Mouse (Mus musculus) cerebellum, adult 9-11 months (tissue): ENCODE results near the gene Gm10273.
A peak's percentile ranks its signal among the peaks of the same experiment; 100 is the strongest.

Source experiments
- DNase-seq: peaks from one replicate; pipeline ENCODE4 v3.0.0; 2022

Gene Gm10273

GRCm38 (mm10) chr10:59403793-59404149 lies 8.3 kb downstream of the Gm10273 start:
- no peak for DNase-seq

DNA sequence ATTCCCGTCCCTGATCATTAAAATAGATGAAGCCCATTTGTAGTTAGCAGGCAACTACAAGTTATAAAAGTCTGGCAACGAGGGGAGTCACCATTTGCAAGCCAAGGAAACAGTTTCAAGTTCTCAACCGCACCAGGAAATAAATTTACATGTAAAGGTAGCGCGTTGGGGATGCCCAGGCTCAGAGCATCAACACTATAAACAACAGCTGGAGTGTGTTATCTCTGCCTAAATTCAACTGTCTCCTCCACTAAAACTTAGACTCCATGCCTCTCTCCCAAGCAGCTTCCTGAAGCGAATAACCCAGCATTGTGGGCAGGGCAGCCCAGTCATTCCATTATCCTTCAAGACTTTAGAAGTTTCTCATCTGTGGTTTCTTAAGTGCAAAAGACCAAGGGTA lies 13.1 kb downstream of the Gm10273 start:
- no peak for DNase-seq

DNA sequence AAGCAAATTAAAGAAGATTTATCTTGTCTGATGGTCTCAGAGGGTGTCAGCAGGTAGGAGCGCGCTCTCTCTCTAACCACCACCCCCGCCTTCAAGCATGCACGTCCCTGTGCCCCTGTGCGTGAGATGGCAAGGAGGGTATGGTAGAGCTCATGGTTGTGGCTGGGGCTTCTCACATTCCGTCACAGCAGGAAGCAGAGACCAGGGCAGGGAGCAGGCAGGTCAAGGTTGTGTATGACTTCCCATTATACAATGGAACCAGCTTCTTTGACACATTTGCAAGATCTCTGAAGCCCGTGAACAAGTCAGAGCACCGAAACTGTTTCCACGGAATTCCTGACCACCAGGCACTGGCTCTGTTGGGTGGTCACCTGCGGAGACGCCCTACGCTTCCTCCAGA lies 14.8 kb downstream of the Gm10273 start:
- DNase-seq = no peak

DNA sequence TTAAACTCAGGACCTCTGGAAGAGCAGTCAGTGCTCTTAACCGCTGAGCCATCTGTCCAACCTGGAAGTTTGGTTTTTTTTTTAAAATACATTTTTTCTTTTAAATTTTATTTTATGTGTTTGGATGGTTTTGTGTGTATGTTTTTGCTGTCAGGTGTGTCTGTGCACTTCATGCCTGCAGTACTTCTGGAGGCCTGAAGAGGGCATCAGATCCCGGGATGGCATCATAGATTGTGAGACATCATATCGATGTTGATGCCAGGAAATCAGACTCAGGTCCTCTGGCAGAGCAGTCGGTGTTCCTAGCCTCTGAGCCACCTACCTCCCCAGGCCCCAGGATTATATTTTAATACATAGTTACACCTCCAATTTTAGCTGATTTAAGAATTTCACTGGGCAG lies 18.3 kb downstream of the Gm10273 start:
- no peak for DNase-seq

DNA sequence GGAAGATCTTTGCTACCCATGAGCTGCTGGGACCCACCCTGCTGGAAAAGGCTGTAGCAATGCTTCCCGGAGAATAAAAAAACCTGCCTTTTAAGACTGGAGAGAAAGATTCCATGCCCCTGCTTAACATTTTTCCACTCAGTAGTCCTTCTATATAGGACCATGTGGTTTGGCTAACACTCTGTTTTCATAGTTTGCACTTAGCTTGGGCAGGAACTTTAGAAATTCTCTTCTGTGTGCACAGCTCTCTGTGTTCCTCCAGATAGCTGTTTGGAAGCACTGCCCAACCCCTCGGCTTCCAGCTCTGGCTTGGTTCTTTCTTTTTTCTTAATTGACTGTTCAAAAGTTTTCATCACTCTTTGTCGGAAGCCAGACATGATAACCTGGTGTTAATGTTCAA lies 21.2 kb downstream of the Gm10273 start:
- DNase-seq = no peak

GRCm38 (mm10) chr10:59419516-59419915 lies 24.1 kb downstream of the Gm10273 start:
- DNase-seq = no peak

GRCm38 (mm10) chr10:59424453-59424852 lies 29.0 kb downstream of the Gm10273 start:
- no peak for DNase-seq

GRCm38 (mm10) chr10:59425369-59425768 lies 29.9 kb downstream of the Gm10273 start:
- DNase-seq = peak; percentile 38

GRCm38 (mm10) chr10:59426371-59426770 lies 30.9 kb downstream of the Gm10273 start:
- no peak for DNase-seq

DNA sequence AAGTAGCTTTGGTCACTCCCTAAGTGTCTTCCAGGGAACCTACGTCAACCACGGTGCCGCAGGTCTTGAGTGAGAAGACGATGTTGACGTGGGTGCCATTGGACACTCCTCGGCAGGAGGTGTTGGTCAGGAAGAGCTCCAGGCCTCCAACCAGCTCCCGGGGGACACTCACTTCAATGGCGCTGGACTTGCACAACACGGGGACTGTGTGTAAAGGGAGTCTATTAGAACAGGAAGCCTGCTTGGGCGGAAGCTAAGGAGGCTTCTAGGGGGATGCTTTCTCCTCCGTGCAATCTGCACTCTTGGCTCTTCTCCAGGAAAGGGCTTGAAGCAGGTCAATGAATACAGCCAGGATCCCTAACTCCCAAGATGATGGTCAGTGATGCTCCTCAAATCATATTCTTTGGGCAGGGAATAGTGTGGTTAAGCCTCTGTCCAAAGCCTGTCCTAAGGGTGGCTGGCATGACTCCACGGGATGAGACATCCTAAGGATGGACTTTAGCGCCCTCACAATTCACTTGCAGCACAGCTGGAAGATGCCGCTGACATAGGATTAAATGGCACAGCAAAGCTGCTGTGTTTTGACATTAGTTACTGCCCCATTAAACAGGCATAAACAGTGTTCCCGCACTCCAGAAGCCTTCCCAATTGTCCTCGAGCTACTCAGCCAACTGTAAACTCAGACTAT lies 34.2 kb downstream of the Gm10273 start:
- no peak for DNase-seq

DNA sequence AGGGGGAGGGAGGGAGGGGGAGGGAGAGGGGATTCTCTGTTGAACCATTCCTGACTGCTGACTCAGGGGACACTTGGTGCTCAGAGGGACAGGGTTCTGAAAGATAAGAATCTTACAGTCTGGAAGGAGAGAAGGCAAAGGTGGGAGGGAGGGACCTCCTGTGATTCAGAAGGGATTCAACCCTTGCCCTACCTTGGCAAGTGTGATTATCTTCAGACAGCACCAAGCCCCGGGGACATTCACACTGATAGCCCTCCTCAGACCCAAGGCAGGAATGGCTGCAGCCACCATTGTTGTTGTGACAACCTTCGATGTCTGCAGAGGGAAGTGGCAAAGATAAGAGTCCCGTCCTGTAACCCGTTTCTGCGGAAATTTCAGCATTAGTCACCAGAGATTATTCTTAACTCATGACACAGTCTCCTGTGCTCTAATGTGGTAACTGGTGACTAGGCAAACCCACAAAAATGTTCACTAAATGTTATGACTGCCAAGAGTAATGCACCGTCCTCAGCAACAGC lies 35.3 kb downstream of the Gm10273 start:
- DNase-seq = no peak

- DNase-seq = no peak
Measured at GRCm38 (mm10) chr10:59435746-59436145, 40.3 kb downstream of the Gm10273 start.

DNA sequence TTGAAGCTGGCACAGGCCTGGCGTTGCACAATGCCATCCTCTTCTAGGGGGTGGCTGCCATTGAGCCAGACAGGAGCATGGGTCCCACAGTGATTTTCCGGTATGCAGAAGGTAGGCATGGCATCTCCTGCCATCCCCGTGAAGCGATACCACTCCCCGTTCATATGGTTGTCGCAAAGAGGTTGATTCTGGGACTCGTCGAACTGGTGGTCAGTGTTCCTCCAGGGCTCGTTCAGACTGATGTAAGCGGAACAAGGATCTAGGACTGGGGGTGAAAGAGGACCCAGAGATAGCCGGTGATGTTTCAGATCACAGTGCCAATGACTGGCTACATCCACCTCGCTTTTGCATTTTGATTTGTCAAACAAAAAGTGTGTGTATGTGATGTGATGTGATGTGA lies 43.2 kb downstream of the Gm10273 start:
- no peak for DNase-seq

GRCm38 (mm10) chr10:59439508-59439931 lies 44.1 kb downstream of the Gm10273 start:
- no peak for DNase-seq

- DNase-seq = no peak
Measured at GRCm38 (mm10) chr10:59440177-59440576, 44.7 kb downstream of the Gm10273 start.

GRCm38 (mm10) chr10:59441735-59442134 lies 46.3 kb downstream of the Gm10273 start, which contains the start of gene Oit3:
TSS of gene Oit3 (minus strand) at chr10:59441778.
- no peak for DNase-seq

- no peak for DNase-seq
Measured at GRCm38 (mm10) chr10:59443212-59443611, 47.8 kb downstream of the Gm10273 start.

DNA sequence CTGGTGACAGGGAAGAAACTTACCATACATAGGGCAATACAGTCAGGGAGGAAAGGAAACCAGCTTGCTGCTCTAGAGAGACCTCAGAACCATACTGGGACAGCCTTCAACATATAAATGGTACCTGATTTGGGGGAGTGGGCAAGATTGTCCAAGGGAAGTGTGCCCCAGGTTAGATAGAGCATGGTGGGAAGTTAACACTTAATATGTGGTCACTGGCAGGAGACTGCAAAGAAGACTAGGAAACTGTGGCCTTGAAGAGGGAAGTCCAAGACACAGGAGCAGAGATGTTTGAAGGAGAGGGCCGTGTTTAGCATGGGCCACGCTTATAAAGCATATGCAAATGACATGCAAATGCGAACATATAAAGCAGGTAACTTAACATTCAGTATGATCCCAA lies 48.7 kb downstream of the Gm10273 start:
- DNase-seq = no peak

DNA sequence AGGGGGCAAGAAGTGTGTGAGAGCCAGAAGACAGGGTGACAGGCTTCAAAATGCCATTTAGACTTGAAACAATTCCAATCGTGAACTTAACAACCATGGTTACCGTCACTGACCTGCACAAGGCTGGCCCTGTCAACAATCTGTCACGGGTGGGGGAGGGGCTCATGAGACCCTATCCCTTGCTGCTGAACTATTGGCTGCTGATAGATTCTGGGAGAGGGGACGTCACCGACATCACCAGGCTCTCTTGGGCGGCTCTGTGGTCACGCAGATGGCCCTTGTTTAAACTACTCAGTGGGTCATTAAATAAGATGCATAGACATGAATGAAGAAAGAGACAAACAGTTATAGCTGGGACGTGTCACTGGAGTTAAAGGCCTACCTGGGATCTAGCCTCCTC lies 49.2 kb downstream of the Gm10273 start:
- no peak for DNase-seq
